Mouse (Mus musculus): ENCODE measurements at regions not wholly inside any gene's neighbourhood (a gene's known extent, or its start where the extent isn't known, plus 50 kb on each side); places are given as distances from the start of the nearest gene placed in this dataset.

GRCm38 (mm10) chr2:169493609-169494275 lies 93.8 kb downstream of the Gm11011 start:
- H3K9me3 ChIP-seq: no peaks in the 10 kb centered on the region
- peaks cover 9% of the 10 kb centered on the region for H3K4me1 ChIP-seq (replicated peaks)
- H3K4me3 ChIP-seq (replicated peaks): no peak overlapping the region
- no peak overlapping the region for H3K9ac ChIP-seq (replicated peaks)
- H3K27me3 ChIP-seq: no peaks in the 10 kb centered on the region
- H3K36me3 ChIP-seq: no peaks in the 10 kb centered on the region
- 0 out of 2 replicates have a peak overlapping the region, but pooled peaks have one; percentile 3 for H3K4me2 ChIP-seq
- 55% methylated on average over 16 of the region's 16 CpGs for WGBS
- no peak for ATAC-seq (ENCODE audit: insufficient number of reproducible peaks, insufficient read depth, low FRiP score, low TSS enrichment, low read depth)
- H3K27ac ChIP-seq: no peak overlapping the region

- H3K9me3 ChIP-seq: no peaks in the 10 kb centered on the region; the same call in 1 of the 2 replicates
- peaks cover 16% of the 10 kb centered on the region for H3K4me1 ChIP-seq (replicated peaks)
- no peak for ATAC-seq (ENCODE audit: insufficient number of reproducible peaks, insufficient read depth, low FRiP score, low TSS enrichment, low read depth)
- no peak overlapping the region for H3K9ac ChIP-seq (replicated peaks)
- no peak overlapping the region for H3K27ac ChIP-seq
- H3K4me3 ChIP-seq (replicated peaks): no peak overlapping the region
- H3K4me2 ChIP-seq: no peak overlapping the region
- no peaks in the 10 kb centered on the region for H3K27me3 ChIP-seq
- H3K36me3 ChIP-seq: no peaks in the 10 kb centered on the region
- WGBS: 60% methylated on average over 8 of the region's 8 CpGs
Measured at GRCm38 (mm10) chr2:169483934-169484333, 103.6 kb downstream of the Gm11011 start.

GRCm38 (mm10) chr2:169481731-169482465 lies 105.6 kb downstream of the Gm11011 start:
- no peak overlapping the region for H3K4me2 ChIP-seq
- no peak overlapping the region for H3K4me3 ChIP-seq (replicated peaks)
- no peaks in the 10 kb centered on the region; the same call in 1 of the 2 replicates for H3K9me3 ChIP-seq
- H3K36me3 ChIP-seq: no peaks in the 10 kb centered on the region
- no peak overlapping the region for H3K27ac ChIP-seq
- 23% methylated on average over 15 of the region's 15 CpGs for WGBS
- ATAC-seq (ENCODE audit: insufficient number of reproducible peaks, insufficient read depth, low FRiP score, low TSS enrichment, low read depth): no peak
- peaks cover 16% of the 10 kb centered on the region for H3K4me1 ChIP-seq (replicated peaks)
- no peaks in the 10 kb centered on the region for H3K27me3 ChIP-seq
- no peak overlapping the region for H3K9ac ChIP-seq (replicated peaks)

- Histone ChIP-seq H3K9me3 (no peaks in the 10 kb centered on the region; the same call in 1 of the 2 replicates), H3K27me3 (no peaks in the 10 kb centered on the region), H3K9ac (replicated peaks) (no peak overlapping the region), H3K4me3 (replicated peaks) (no peak overlapping the region), H3K27ac (no peak overlapping the region), H3K36me3 (no peaks in the 10 kb centered on the region), H3K4me2 (no peak overlapping the region), H3K4me1 (replicated peaks) (peaks cover 8% of the 10 kb centered on the region)
- 43% methylated on average over 9 of the region's 9 CpGs for WGBS
- ATAC-seq (ENCODE audit: insufficient number of reproducible peaks, insufficient read depth, low FRiP score, low TSS enrichment, low read depth): no peak
Measured at GRCm38 (mm10) chr2:169474418-169475112, 113.0 kb downstream of the Gm11011 start.

GRCm38 (mm10) chr2:169469538-169469937 lies 118.0 kb downstream of the Gm11011 start:
- Histone ChIP-seq H3K36me3 (no peaks in the 10 kb centered on the region), H3K27ac (no peak overlapping the region), H3K4me2 (no peak overlapping the region), H3K27me3 (no peaks in the 10 kb centered on the region), H3K4me3 (replicated peaks) (no peak overlapping the region), H3K9me3 (no peaks in the 10 kb centered on the region), H3K9ac (replicated peaks) (no peak overlapping the region), H3K4me1 (replicated peaks) (peaks cover 13% of the 10 kb centered on the region)
- WGBS: 88% methylated on average over 10 of the region's 10 CpGs
- ATAC-seq (ENCODE audit: insufficient number of reproducible peaks, insufficient read depth, low FRiP score, low TSS enrichment, low read depth): no peak

GRCm38 (mm10) chr2:169467621-169468020 lies 119.9 kb downstream of the Gm11011 start:
- 0 out of 2 replicates have a peak overlapping the region, but pooled peaks have one; percentile 29 for H3K27ac ChIP-seq
- ATAC-seq (ENCODE audit: insufficient number of reproducible peaks, insufficient read depth, low FRiP score, low TSS enrichment, low read depth): no peak
- 56% methylated on average over 6 of the region's 6 CpGs for WGBS

GRCm38 (mm10) chr2:169464106-169464505 lies 123.4 kb downstream of the Gm11011 start:
- no peak for ATAC-seq (ENCODE audit: insufficient number of reproducible peaks, insufficient read depth, low FRiP score, low TSS enrichment, low read depth)
- Histone ChIP-seq H3K4me1 (replicated peaks) (peaks cover 12% of the 10 kb centered on the region), H3K27ac (no peak overlapping the region), H3K27me3 (no peaks in the 10 kb centered on the region), H3K9me3 (no peaks in the 10 kb centered on the region), H3K9ac (replicated peaks) (no peak overlapping the region), H3K36me3 (no peaks in the 10 kb centered on the region), H3K4me3 (replicated peaks) (no peak overlapping the region), H3K4me2 (no peak overlapping the region)
- 89% methylated on average over 5 of the region's 5 CpGs for WGBS

More at GRCm38 (mm10) chr2:169467621-169468020, 119.9 kb downstream of the Gm11011 start:
- no peak overlapping the region for H3K9ac ChIP-seq (replicated peaks)
- no peaks in the 10 kb centered on the region for H3K27me3 ChIP-seq
- H3K4me2 ChIP-seq: no peak overlapping the region
- no peak overlapping the region for H3K4me3 ChIP-seq (replicated peaks)
- H3K36me3 ChIP-seq: no peaks in the 10 kb centered on the region
- H3K4me1 ChIP-seq (replicated peaks): peaks cover 9% of the 10 kb centered on the region
- H3K9me3 ChIP-seq: no peaks in the 10 kb centered on the region

- no peak overlapping the region for H3K9ac ChIP-seq (replicated peaks)
- no peak overlapping the region for H3K27ac ChIP-seq
- H3K4me1 ChIP-seq (replicated peaks): peaks cover 3% of the 10 kb centered on the region; the same call in 1 of the 2 replicates
- H3K4me2 ChIP-seq: no peak overlapping the region
- no peaks in the 10 kb centered on the region for H3K27me3 ChIP-seq
- H3K36me3 ChIP-seq: no peaks in the 10 kb centered on the region
- no peak for ATAC-seq (ENCODE audit: insufficient number of reproducible peaks, insufficient read depth, low FRiP score, low TSS enrichment, low read depth)
- H3K4me3 ChIP-seq (replicated peaks): no peak overlapping the region
- no peaks in the 10 kb centered on the region for H3K9me3 ChIP-seq
- WGBS: 73% methylated on average over 12 of the region's 12 CpGs
Measured at GRCm38 (mm10) chr2:169461491-169462039, 126.0 kb downstream of the Gm11011 start.

- Histone ChIP-seq H3K4me2 (no peak overlapping the region), H3K27ac (no peak overlapping the region), H3K9ac (replicated peaks) (no peak overlapping the region), H3K9me3 (no peaks in the 10 kb centered on the region), H3K4me1 (replicated peaks) (no peaks in the 10 kb centered on the region), H3K4me3 (replicated peaks) (no peak overlapping the region), H3K36me3 (no peaks in the 10 kb centered on the region), H3K27me3 (no peaks in the 10 kb centered on the region)
- ATAC-seq (ENCODE audit: insufficient number of reproducible peaks, insufficient read depth, low FRiP score, low TSS enrichment, low read depth): no peak
- 91% methylated on average over 8 of the region's 8 CpGs for WGBS
Measured at GRCm38 (mm10) chr2:169452956-169453355, 134.6 kb downstream of the Gm11011 start.

- Histone ChIP-seq H3K9ac (replicated peaks) (no peak overlapping the region), H3K4me3 (replicated peaks) (no peak overlapping the region), H3K27me3 (no peaks in the 10 kb centered on the region), H3K4me2 (no peak overlapping the region), H3K36me3 (no peaks in the 10 kb centered on the region), H3K27ac (no peak overlapping the region), H3K4me1 (replicated peaks) (no peaks in the 10 kb centered on the region), H3K9me3 (no peaks in the 10 kb centered on the region)
- no peak for ATAC-seq (ENCODE audit: insufficient number of reproducible peaks, insufficient read depth, low FRiP score, low TSS enrichment, low read depth)
- WGBS: 88% methylated on average over 6 of the region's 6 CpGs
Measured at GRCm38 (mm10) chr2:169450801-169451200, 136.7 kb downstream of the Gm11011 start.
